Mouse (Mus musculus): Measurements from ENCODE around the gene Zfp593.

Zfp593 gene

GRCm38 (mm10) chr4:134257198-134258009 is 12.0 kb upstream of the Zfp593 start:
- no peak for DNase-seq (ENCODE audit: low read depth, low spot score)

- DNase-seq (ENCODE audit: low read depth, low spot score): no peak
Measured at GRCm38 (mm10) chr4:134256407-134257197, 11.2 kb upstream of the Zfp593 start.

GRCm38 (mm10) chr4:134255854-134256253 is 10.5 kb upstream of the Zfp593 start:
- no peak for DNase-seq (ENCODE audit: low read depth, low spot score)

GRCm38 (mm10) chr4:134254835-134255234 is 9.4 kb upstream of the Zfp593 start:
- DNase-seq (ENCODE audit: low read depth, low spot score): no peak

GRCm38 (mm10) chr4:134253722-134254324 is 8.4 kb upstream of the Zfp593 start, which contains the start of gene Grrp1:
TSS of gene Grrp1 (minus strand) at chr4:134254106.
- no peak for DNase-seq (ENCODE audit: low read depth, low spot score)

- DNase-seq (ENCODE audit: low read depth, low spot score): no peak
Measured at GRCm38 (mm10) chr4:134252911-134253721, 7.7 kb upstream of the Zfp593 start.

GRCm38 (mm10) chr4:134252131-134252910 is 6.9 kb upstream of the Zfp593 start:
- peak; percentile 64 for DNase-seq (ENCODE audit: low read depth, low spot score)

GRCm38 (mm10) chr4:134251241-134252130 is 6.1 kb upstream of the Zfp593 start:
- peak; percentile 60 for DNase-seq (ENCODE audit: low read depth, low spot score)

GRCm38 (mm10) chr4:134250930-134251240 is 5.5 kb upstream of the Zfp593 start:
- DNase-seq (ENCODE audit: low read depth, low spot score): no peak

- DNase-seq (ENCODE audit: low read depth, low spot score): peak; percentile 25
Measured at GRCm38 (mm10) chr4:134250116-134250929, 4.9 kb upstream of the Zfp593 start.

- peak; percentile 59 for DNase-seq (ENCODE audit: low read depth, low spot score)
Measured at GRCm38 (mm10) chr4:134249651-134250050, 4.3 kb upstream of the Zfp593 start.

GRCm38 (mm10) chr4:134246719-134247258 is 1.4 kb upstream of the Zfp593 start, which contains the start of gene Gm30191:
TSS of gene Gm30191 (plus strand) at chr4:134246935.
- DNase-seq (ENCODE audit: low read depth, low spot score): no peak

- DNase-seq (ENCODE audit: low read depth, low spot score): peak; percentile 63
Measured at GRCm38 (mm10) chr4:134246256-134246655, 864 bp upstream of the Zfp593 start.

GRCm38 (mm10) chr4:134243516-134244250 is 1.7 kb downstream of the Zfp593 start, which contains the start of gene E130218I03Rik:
TSS of gene E130218I03Rik (plus strand) at chr4:134243662.
- DNase-seq (ENCODE audit: low read depth, low spot score): no peak

GRCm38 (mm10) chr4:134238686-134239085 is 6.7 kb downstream of the Zfp593 start:
- DNase-seq (ENCODE audit: low read depth, low spot score): no peak

- DNase-seq (ENCODE audit: low read depth, low spot score): peak; percentile 23
Measured at GRCm38 (mm10) chr4:134238279-134238651, 7.1 kb downstream of the Zfp593 start, which contains the start of gene Cnksr1. TSS of gene Cnksr1 (minus strand) at chr4:134238399.

GRCm38 (mm10) chr4:134237582-134238278 is 7.7 kb downstream of the Zfp593 start:
- no peak for DNase-seq (ENCODE audit: low read depth, low spot score)
